Mouse (Mus musculus): ENCODE data around the gene Serf2.
"Not testable (repeated sequence)": the region's sequence is repeated elsewhere in the genome, so short reads cannot be mapped to it uniquely, and the experiment has no call there.

Gene Serf2

DNA sequence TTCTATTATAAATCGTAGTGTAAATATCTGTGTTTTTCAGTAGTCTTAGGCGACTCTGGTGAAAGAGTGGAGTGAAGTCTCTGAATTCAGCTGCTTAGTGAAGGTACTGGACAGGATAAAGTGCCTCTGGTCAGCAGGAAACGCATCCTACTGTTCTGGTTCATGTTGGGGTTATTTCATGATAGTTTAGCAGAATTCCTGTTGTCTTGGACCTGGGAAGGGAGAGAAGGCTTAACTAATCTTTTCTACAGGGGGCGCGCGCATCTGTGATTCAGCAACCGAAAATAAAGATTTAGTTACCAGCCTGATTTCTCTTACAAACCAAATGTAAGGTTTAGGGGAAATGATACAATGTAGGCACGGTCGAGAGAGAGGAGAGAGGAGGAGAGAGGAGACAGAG is 859 bp upstream of the Serf2 start:
- peak; percentile 72 for DNase-seq

- DNase-seq: peak; percentile 45
Observed at GRCm38 (mm10) chr2:121449545-121450011, 583 bp downstream of the Serf2 start.

DNA sequence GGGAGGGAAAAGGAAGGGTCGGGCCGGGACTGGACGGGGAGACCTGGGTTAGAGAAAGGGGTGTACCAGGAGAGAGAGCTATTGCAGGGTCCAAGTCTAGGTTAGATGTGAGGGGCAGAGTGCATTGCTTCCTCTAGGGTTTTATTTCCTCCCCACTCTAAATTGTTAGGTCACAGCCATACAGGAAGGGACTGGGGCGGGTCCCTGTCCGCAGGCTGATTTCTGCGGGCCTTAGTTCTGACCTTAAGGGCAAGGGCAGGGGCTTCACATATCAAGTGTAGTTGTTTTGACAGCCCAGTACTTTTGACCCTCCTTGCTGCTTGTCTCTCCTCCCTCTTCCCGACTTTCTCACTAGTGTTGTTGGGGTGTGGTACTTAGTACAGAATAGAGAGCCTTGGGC is 1.1 kb downstream of the Serf2 start:
- DNase-seq: peak; percentile 55

- no peak for DNase-seq
Observed at GRCm38 (mm10) chr2:121452361-121452760, 3.4 kb downstream of the Serf2 start.

DNA sequence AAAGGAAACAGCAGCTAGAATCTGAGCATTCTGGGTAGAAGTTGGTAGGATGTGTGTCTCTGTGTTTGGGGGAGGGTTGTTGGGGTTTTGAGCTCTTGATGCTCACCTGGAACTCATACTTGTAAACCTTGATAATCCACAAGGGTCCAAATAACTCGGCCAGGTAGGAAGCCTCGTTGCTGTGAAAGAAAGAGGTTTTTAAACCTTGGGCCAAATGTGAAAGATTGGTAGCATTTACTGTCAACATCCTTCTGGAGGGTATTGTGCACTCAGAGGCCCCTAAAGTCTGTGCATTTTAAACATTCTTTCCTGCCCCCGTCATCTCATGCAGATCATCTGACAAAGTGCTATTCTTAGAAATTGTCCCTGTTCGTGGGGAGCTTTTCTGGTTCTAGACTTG is 4.0 kb downstream of the Serf2 start, which contains the start of gene Hypk:
Gene Hypk (plus strand): TSS at position 301 of the 400 bp plus-strand sequence.
- no peak for DNase-seq

- DNase-seq: no peak
Observed at GRCm38 (mm10) chr2:121453917-121454316, 4.9 kb downstream of the Serf2 start.

- no peak for DNase-seq
Observed at GRCm38 (mm10) chr2:121455534-121455933, 6.5 kb downstream of the Serf2 start.

DNA sequence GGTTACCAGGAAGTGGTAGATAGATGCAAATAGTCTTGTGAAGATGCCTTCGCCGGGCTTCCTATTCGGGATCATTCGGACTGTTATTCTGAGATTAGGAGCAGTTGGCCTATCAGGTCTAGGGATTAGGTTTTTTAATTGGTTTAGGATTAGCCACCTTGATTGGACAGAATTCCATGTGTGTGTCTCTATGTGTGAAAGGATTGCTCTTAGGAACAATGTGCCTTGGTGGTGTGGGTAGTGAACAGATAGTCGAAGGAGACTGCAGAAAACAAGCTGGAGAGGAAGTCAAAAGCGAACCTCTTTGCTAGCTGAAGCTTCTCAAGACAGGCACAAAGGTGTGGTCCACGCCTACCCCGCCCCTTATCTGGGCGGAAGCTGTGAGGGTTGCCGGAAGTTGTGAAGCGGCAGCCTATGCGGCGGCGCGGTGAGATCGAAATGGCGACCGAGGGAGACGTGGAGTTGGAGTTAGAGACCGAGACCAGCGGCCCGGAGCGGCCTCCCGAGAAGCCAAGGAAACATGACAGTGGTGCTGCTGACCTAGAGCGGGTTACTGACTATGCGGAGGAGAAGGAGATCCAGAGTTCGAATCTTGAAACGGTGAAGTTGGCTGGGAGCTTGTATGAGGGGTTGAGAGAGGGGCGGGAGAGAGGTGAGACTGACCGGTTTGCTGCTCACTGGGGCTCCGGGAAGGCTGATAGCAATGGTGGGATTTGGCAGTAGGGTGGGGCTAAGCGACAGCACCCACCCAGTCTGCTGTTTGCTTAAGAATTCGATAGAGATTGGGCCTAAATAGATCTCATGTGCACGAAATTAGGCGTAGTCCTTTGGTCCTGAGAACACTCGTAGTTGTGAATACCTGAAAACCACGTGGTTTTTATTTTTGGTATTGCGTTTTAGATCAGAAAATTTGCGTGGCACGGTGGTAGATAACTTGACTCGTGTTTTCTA is 8.0 kb downstream of the Serf2 start, which contains the start of gene Serinc4:
Gene Serinc4 (minus strand): TSS at position 90 of the 951 bp plus-strand sequence.
- DNase-seq: peak; percentile 92

- no peak for DNase-seq
Observed at GRCm38 (mm10) chr2:121460071-121460470, 11.1 kb downstream of the Serf2 start.

DNA sequence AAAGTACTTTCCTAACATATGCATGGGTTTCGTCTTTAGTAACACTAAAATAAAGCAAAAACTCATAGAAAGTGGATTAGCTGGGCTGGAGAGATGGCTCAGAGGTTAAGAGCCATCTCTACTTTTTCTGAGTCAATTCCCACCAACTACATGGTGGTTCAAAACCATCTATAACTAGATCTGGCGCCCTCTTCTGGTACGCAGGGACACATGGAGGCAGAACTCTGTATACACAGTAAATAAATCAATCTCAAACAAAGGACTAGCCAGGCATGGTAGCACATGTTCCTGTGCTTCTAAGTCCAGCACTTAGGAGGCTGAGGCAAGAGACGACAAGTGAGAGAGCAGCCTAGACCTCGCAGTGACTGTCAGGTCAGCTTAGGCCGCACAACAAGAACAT is 20.0 kb downstream of the Serf2 start:
- not testable (repeated sequence) for DNase-seq

DNA sequence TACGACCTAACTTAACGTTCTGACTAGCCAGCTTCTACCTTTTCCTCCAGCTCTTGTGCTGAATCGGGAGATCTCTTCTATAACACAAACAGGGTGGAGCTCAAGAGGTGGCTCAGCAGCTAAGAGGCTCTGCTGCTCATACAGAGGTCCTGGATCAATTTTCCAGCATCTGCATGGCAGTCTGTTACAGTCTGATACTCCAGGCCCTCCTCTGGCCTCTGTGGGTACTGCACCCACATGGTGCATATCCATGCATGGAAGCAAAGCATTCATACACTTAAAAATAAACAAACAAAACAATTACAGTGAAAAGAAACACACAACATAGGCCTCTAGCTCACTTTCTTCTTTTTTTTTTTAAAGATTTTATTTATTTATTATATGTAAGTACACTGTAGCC is 23.8 kb downstream of the Serf2 start:
- not testable (repeated sequence) for DNase-seq

- peak; percentile 91 for DNase-seq
Observed at GRCm38 (mm10) chr2:121473301-121474179, 24.5 kb downstream of the Serf2 start, which contains the start of gene Mfap1b. Gene Mfap1b (minus strand): TSS chr2:121474067.

- no peak for DNase-seq
Observed at GRCm38 (mm10) chr2:121474180-121474535, 25.2 kb downstream of the Serf2 start.

GRCm38 (mm10) chr2:121475306-121475705 is 26.3 kb downstream of the Serf2 start:
- DNase-seq: not testable (repeated sequence)

DNA sequence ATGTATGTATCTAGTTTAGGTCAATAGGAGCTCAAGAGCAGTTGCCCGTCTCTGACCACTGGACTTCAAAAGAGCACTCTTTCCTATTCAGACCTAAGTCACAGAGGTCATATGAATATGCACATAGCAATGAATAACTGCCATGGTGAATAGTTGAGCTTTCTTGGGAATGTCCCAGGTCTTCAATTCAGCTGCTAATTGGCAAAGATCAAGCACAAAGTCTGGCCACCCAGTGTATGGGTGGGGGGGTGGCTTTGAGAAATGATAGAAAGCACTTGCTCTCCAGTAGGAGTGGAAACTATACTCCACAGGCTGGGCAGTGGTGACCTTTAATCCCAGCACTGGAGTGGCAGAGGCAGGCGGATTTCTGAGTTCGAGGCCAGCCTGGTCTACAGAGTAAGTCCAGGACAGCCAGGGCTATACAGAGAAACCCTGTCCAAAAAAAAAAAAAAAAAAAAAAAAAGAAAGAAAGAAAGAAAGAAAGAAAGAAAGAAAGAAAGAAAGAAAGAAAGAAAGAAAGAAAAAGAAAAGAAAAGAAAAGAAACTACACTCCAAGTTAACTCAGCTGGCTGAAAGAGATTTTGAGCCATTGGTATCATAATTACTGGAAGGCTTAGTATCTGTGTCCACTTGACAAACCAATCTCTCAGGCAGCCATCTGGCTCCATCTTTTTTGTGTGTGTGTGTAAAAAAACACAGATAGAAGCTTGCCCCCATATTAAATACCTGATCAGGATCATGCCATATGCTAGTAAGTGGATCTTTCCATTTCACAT is 28.7 kb downstream of the Serf2 start:
- DNase-seq: no peak

- peak; percentile 49 for DNase-seq
Observed at GRCm38 (mm10) chr2:121480498-121480897, 31.5 kb downstream of the Serf2 start.

DNA sequence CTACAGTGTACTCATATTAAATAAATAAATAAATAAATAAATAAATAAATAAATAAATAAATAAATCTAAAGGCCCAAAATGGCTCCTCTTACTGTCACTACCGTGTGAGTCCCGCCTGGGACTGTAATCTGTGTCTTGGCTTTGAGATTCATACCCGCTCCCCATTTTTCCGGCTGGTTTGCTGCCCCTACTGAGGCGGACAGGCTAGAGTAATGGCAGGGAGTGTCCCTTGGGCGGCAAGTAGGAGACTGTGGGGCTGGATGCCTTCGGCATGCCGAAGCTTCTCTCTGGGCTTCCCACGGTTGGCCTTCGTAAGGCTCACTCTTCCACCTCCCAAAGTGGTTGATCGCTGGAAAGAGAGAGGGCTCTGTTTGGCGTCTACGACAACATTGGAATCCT is 31.9 kb downstream of the Serf2 start:
- not testable (repeated sequence) for DNase-seq

GRCm38 (mm10) chr2:121483576-121483975 is 34.6 kb downstream of the Serf2 start:
- DNase-seq: no peak

DNA sequence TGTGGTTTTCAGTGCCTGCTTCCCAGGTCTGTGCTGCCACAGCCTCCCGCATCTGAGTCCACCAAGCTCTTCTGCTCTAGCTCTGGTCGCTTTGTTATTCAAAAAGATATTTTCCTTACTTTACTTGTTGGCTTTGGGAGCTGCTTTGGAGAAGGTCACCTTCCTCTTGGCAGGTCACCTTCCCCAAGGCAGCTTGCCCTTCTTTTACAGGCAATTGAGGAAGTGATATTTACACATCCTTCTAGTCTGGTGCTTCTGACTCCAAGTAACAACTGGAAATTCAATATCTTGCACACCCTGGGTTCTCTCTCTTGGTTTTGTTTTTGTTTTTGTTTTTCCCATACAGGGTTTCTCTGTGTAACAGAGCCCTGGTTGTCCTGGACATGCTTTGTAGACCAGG is 35.4 kb downstream of the Serf2 start:
- DNase-seq: not testable (repeated sequence)

- DNase-seq: not testable (repeated sequence)
Observed at GRCm38 (mm10) chr2:121501550-121501949, 52.6 kb downstream of the Serf2 start.

DNA sequence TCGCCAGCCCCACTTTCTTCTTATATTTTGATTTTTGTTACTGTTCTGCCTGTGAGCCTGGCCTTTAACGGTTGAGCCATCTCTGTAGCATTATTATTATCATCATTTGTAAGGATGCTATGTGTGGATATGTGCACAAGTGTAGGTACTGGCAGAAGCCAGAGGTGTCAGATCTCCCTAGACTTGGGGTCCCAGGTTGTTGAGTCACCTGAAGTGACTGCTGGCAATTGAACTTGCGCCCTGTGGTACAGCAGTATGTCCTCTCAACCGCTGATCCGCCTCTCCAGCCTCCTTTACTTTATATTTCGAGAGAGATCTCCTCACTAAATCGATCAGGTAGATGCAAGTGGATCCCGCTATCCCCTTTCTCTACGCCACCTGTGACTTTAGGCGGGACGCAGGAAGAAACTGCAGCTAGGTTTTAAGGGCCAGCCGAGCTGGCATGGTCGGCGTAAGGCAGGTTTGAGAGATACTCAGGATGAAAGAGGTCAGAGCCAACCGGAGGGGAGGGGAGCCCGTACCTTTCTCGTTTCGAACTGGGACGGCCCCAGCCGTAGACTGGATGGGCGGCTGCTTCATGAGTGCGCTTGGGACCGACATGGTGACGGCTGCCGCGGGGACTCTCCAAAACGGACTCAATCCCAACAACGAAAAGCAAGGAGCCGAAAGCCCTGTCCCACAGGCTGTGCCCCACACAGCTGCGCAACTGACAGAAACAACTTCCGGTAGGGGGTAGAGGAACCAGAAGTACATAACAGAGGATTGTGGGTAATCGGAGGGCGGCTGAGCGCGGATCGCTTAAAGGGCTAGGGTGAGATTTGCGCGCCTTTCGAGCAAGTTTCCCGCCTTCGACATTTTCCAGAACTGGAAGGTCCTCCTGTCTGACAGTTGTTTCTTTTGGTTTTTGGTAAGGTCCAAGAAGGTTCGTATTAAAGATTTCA is 57.2 kb downstream of the Serf2 start, which contains the start of the genes Mfap1a and Wdr76:
Gene Mfap1a (minus strand): TSS at position 724 of the 941 bp plus-strand sequence.
Gene Wdr76 (plus strand): TSS at position 782 of the 941 bp plus-strand sequence.
- DNase-seq: peak; percentile 92

Measured in lung, postnatal 10 days (tissue).